Mouse (Mus musculus) MEL (cell line): Measurements from ENCODE around the gene Cep85l. TPM values are rescaled to one million over a fixed set of nuclear protein-coding genes. Genes with fewer than 3 reads are reported as not detected.

Experiments
- DNase-seq: peaks from one replicate; pipeline ENCODE4 v3.0.0; 2011; ENCODE audit warnings: low read depth, low spot score
- H3K27ac ChIP-seq: 2 replicates; pipeline ENCODE4 v1.5.1; 2012; ENCODE audit warnings: low read depth, mild to moderate bottlenecking, control low read depth, low read length, moderate library complexity; ENCODE audit not compliant: control insufficient read depth
- H3K27me3 ChIP-seq, 2 experiments: fragments of 150-350 bp in 1 of 2; sonication (generic) in 1 of 2; 2 replicates each; pipeline ENCODE4 v1.6.1; 2012; ENCODE audit warnings: low read length in 2 of 2, mild to moderate bottlenecking in 2 of 2, improper control_type of control experiment in 1 of 2, moderate library complexity in 1 of 2; ENCODE audit not compliant: insufficient read depth in 2 of 2, control insufficient read depth in 1 of 2
- H3K36me3 ChIP-seq, 2 experiments: 2 replicates each; pipeline ENCODE4 v1.6.1; 2012 to 2014; ENCODE audit warnings: low read length in 2 of 2, improper control_type of control experiment in 1 of 2, inconsistent platforms in 1 of 2, mild to moderate bottlenecking in 1 of 2; ENCODE audit not compliant: insufficient read depth in 2 of 2, control insufficient read depth in 1 of 2
- H3K4me1 ChIP-seq, 2 experiments: fragments of 150-350 bp in 1 of 2; sonication (generic) in 1 of 2; 2 replicates each; pipeline ENCODE4 v1.6.1; 2012; ENCODE audit warnings: low read length in 2 of 2, improper control_type of control experiment in 1 of 2, mild to moderate bottlenecking in 1 of 2; ENCODE audit not compliant: insufficient read depth in 2 of 2, control insufficient read depth in 1 of 2
- H3K4me3 ChIP-seq, 2 experiments: fragments of 150-350 bp in 1 of 2; sonication (generic) in 1 of 2; 2 replicates each; pipeline ENCODE4 v1.5.1; 2012; ENCODE audit warnings: low read depth in 2 of 2, low read length in 2 of 2, mild to moderate bottlenecking in 2 of 2, moderate library complexity in 2 of 2, control low read depth in 1 of 2, improper control_type of control experiment in 1 of 2; ENCODE audit not compliant: control insufficient read depth in 1 of 2, insufficient read depth in 1 of 2
- H3K79me2 ChIP-seq: 2 replicates; pipeline ENCODE4 v1.6.1; 2012; ENCODE audit warnings: mild to moderate bottlenecking, low read length, moderate library complexity; ENCODE audit not compliant: control insufficient read depth, poor library complexity, insufficient read depth
- H3K9ac ChIP-seq: 2 replicates; pipeline ENCODE4 v1.6.1; 2012; ENCODE audit warnings: low read depth, mild to moderate bottlenecking, control low read depth, low read length, moderate library complexity; ENCODE audit not compliant: control insufficient read depth, poor library complexity, severe bottlenecking
- H3K9me3 ChIP-seq: fragments of 150-350 bp; sonication (generic); replicated peaks from 2 replicates; pipeline ENCODE4 v1.6.1; 2012; ENCODE audit warnings: mild to moderate bottlenecking, low read length, improper control_type of control experiment, moderate library complexity; ENCODE audit not compliant: insufficient read depth
- CHD1 ChIP-seq: IDR thresholded peaks from 2 replicates; pipeline ENCODE4 v1.6.1; 2012; ENCODE audit warnings: low read depth, mild to moderate bottlenecking, inconsistent platforms, low read length, improper control_type of control experiment
- CTCF ChIP-seq, 3 experiments: IDR thresholded peaks in 2 of 3; conservative IDR thresholded peaks in 1 of 3; 2 replicates each; pipeline ENCODE4 v1.5.1; 2011 to 2012; ENCODE audit warnings: low read length in 3 of 3, low read depth in 2 of 3, mild to moderate bottlenecking in 2 of 3, improper control_type of control experiment in 1 of 3, inconsistent platforms in 1 of 3, mixed read lengths in 1 of 3, moderate library complexity in 1 of 3; ENCODE audit not compliant: control insufficient read depth in 1 of 3, insufficient read depth in 1 of 3, poor library complexity in 1 of 3, severe bottlenecking in 1 of 3
- E2F4 ChIP-seq: IDR thresholded peaks from 2 replicates; pipeline ENCODE4 v1.6.1; 2011; ENCODE audit warnings: low read depth, low read length, improper control_type of control experiment, borderline replicate concordance
- ELF1 ChIP-seq: IDR thresholded peaks from 2 replicates; pipeline ENCODE4 v1.6.1; 2014; ENCODE audit warnings: low read depth, mild to moderate bottlenecking, inconsistent platforms, low read length, improper control_type of control experiment, moderate library complexity
- ETS1 ChIP-seq: IDR thresholded peaks from 2 replicates; pipeline ENCODE4 v1.6.1; 2012; ENCODE audit warnings: low read depth, mild to moderate bottlenecking, inconsistent platforms, low read length, improper control_type of control experiment, moderate library complexity
- GABPA ChIP-seq: IDR thresholded peaks from 2 replicates; pipeline ENCODE4 v1.6.1; 2012; ENCODE audit warnings: low read depth, mild to moderate bottlenecking, inconsistent platforms, low read length, improper control_type of control experiment, moderate library complexity
- GATA1 ChIP-seq: IDR thresholded peaks from 2 replicates; pipeline ENCODE4 v1.6.1; 2011; ENCODE audit warnings: low read depth, low read length, improper control_type of control experiment
- JUND ChIP-seq: IDR thresholded peaks from 2 replicates; pipeline ENCODE4 v1.6.1; 2011; ENCODE audit warnings: low read depth, mild to moderate bottlenecking, improper control_type of control experiment, low read length
- MAZ ChIP-seq: IDR thresholded peaks from 2 replicates; pipeline ENCODE4 v1.6.1; 2012; ENCODE audit warnings: low read depth, mild to moderate bottlenecking, inconsistent platforms, low read length, improper control_type of control experiment
- MEF2A ChIP-seq: IDR thresholded peaks from 2 replicates; pipeline ENCODE4 v1.6.1; 2014; ENCODE audit warnings: low read depth, mild to moderate bottlenecking, inconsistent platforms, low read length, improper control_type of control experiment; ENCODE audit not compliant: poor library complexity, insufficient replicate concordance, severe bottlenecking; ENCODE audit errors: extremely low read depth
- MYC ChIP-seq: IDR thresholded peaks from 2 replicates; pipeline ENCODE4 v1.6.1; 2011; ENCODE audit warnings: low read depth, mild to moderate bottlenecking, low read length, improper control_type of control experiment, moderate library complexity
- NRF1 ChIP-seq: IDR thresholded peaks from 2 replicates; pipeline ENCODE4 v1.6.1; 2014; ENCODE audit warnings: low read depth, mild to moderate bottlenecking, inconsistent platforms, low read length, improper control_type of control experiment, moderate library complexity; ENCODE audit not compliant: poor library complexity, insufficient read depth, severe bottlenecking
- POLR2AphosphoS5 ChIP-seq: IDR thresholded peaks from 2 replicates; pipeline ENCODE4 v1.6.1; 2012; ENCODE audit warnings: low read depth, borderline replicate concordance, mild to moderate bottlenecking, inconsistent platforms, low read length, moderate library complexity, mixed read lengths
- RAD21 ChIP-seq: IDR thresholded peaks from 2 replicates; pipeline ENCODE4 v1.6.1; 2011; ENCODE audit warnings: mild to moderate bottlenecking, low read depth, low read length, improper control_type of control experiment
- RCOR1 ChIP-seq: IDR thresholded peaks from 2 replicates; pipeline ENCODE4 v1.6.1; 2012; ENCODE audit warnings: low read depth, mild to moderate bottlenecking, inconsistent platforms, low read length, improper control_type of control experiment
- SIN3A ChIP-seq: IDR thresholded peaks from 2 replicates; pipeline ENCODE4 v1.6.1; 2012; ENCODE audit warnings: low read length, improper control_type of control experiment, inconsistent platforms
- SMC3 ChIP-seq: IDR thresholded peaks from 2 replicates; pipeline ENCODE4 v1.6.1; 2011; ENCODE audit warnings: low read depth, low read length, improper control_type of control experiment
- TBP ChIP-seq: IDR thresholded peaks from 2 replicates; pipeline ENCODE4 v1.8.0; 2011; ENCODE audit warnings: low read depth, low read length, improper control_type of control experiment
- TCF12 ChIP-seq: IDR thresholded peaks from 2 replicates; pipeline ENCODE4 v1.6.1; 2014; ENCODE audit warnings: low read depth, mild to moderate bottlenecking, inconsistent platforms, low read length, improper control_type of control experiment, moderate library complexity
- UBTF ChIP-seq: IDR thresholded peaks from 2 replicates; pipeline ENCODE4 v1.6.1; 2012; ENCODE audit warnings: low read depth, mild to moderate bottlenecking, inconsistent platforms, low read length, improper control_type of control experiment, moderate library complexity, borderline replicate concordance; ENCODE audit not compliant: insufficient read depth
- USF1 ChIP-seq: IDR thresholded peaks from 2 replicates; pipeline ENCODE4 v1.6.1; 2014; ENCODE audit warnings: low read depth, mild to moderate bottlenecking, inconsistent platforms, low read length, improper control_type of control experiment, moderate library complexity
- ZC3H11A ChIP-seq: IDR thresholded peaks from 2 replicates; pipeline ENCODE4 v1.6.1; 2012; ENCODE audit warnings: low read depth, mild to moderate bottlenecking, inconsistent platforms, low read length, improper control_type of control experiment
- ZNF384 ChIP-seq: IDR thresholded peaks from 2 replicates; pipeline ENCODE4 v1.6.1; 2012; ENCODE audit warnings: low read depth, mild to moderate bottlenecking, inconsistent platforms, low read length, improper control_type of control experiment
- polyA plus RNA-seq, 2 experiments: library from polyadenylated mRNA; stranded (reverse) in 1 of 2; unstranded in 1 of 2; fragments of >175 nt in 1 of 2; fragments of >200 nt in 1 of 2; gene quantifications; 2 replicates each; pipeline versions ENCODE4 v1.2.1 to v1.2.4; 2012; ENCODE audit warnings: low replicate concordance in 2 of 2, low read depth in 1 of 2; ENCODE audit not compliant: insufficient read length in 2 of 2, insufficient read depth in 1 of 2, missing spikeins in 1 of 2
- total RNA-seq: library from RNA; depleted of rRNA; stranded (reverse); fragments of 300-350 nt; gene quantifications from 2 replicates; pipeline ENCODE4 v1.2.3, GENCODE M21; 2012

Cep85l gene
- total and polyA plus RNA-seq, 3 experiments = 2.2 to 43.1 (median 3.0) TPM

GRCm38 (mm10) chr10:53342166-53342728, 37.5 kb downstream of the Cep85l start:
- Histone ChIP-seq H3K9ac (no peak overlapping the region), H3K79me2 (peaks cover 1% of the 10 kb centered on the region; the same call in 1 of the 2 replicates), H3K4me3 (no peak overlapping the region), H3K36me3 (peaks cover 0 to 11% of the 10 kb centered on the region in 2 experiments; a peak in 2 of 4 replicates), H3K27ac (no peak overlapping the region), H3K27me3 (no peaks in the 10 kb centered on the region), H3K4me1 (peaks cover 5 to 25% of the 10 kb centered on the region in 2 experiments; a peak in 3 of 4 replicates), H3K9me3 (no peaks in the 10 kb centered on the region)
- DNase-seq = no peak
- TF ChIP-seq GATA1 = no peak
- no peak for TF ChIP-seq MAZ
- TF ChIP-seq MYC = no peak
- TF ChIP-seq GABPA = no peak
- no peak for TF ChIP-seq CHD1
- no peak for TF ChIP-seq TCF12
- TF ChIP-seq ZNF384 = peak; percentile 75

- H3K79me2 ChIP-seq = peaks cover 1% of the 10 kb centered on the region; the same call in 1 of the 2 replicates
- H3K36me3 ChIP-seq = peaks cover 0 to 18% of the 10 kb centered on the region in 2 experiments; a peak in 2 of 4 replicates
- H3K27ac ChIP-seq = no peak overlapping the region
- H3K4me3 ChIP-seq = no peak overlapping the region
- no peaks in the 10 kb centered on the region for H3K27me3 ChIP-seq
- TF ChIP-seq USF1 (no peak), ELF1 (no peak), NRF1 (no peak), RAD21 (peak; percentile 94), SMC3 (peak; percentile 90), RCOR1 (no peak), MEF2A (no peak), GATA1 (no peak), JUND (no peak), ZC3H11A (peak; percentile 94), CTCF (IDR thresholded peaks at IDR 0.05 in 2 of 3, conservative IDR thresholded peaks at IDR 0.05 in 1 of 3; ENCODE audit: control insufficient read depth in 1 of 3, insufficient read depth in 1 of 3, low read depth in 2 of 3, low read length in 3 of 3, poor library complexity in 1 of 3, severe bottlenecking in 1 of 3) (peak; percentile 70 to 86 (median 71)), TBP (no peak), MYC (no peak), CHD1 (no peak), SIN3A (no peak), UBTF (no peak), POLR2AphosphoS5 (no peak), ETS1 (no peak), E2F4 (no peak)
- H3K9ac ChIP-seq = no peak overlapping the region
- DNase-seq = peak; percentile 72
- peaks cover 8 to 28% of the 10 kb centered on the region in 2 experiments for H3K4me1 ChIP-seq
- H3K9me3 ChIP-seq = no peaks in the 10 kb centered on the region
Observed at GRCm38 (mm10) chr10:53341288-53341965, 38.3 kb downstream of the Cep85l start.
